Mouse (Mus musculus) olfactory bulb, adult 2 months (tissue): ENCODE measurements around the gene Nsdhl.

ENCODE experiments used
- CTCF ChIP-seq: fragments of 200-500 bp; IDR thresholded peaks from 2 replicates; pipeline ENCODE4 v1.5.1; 2012; ENCODE audit warnings: low read depth, mild to moderate bottlenecking, low read length, moderate library complexity; ENCODE audit not compliant: insufficient read depth
- POLR2A ChIP-seq: fragments of 200-500 bp; IDR thresholded peaks from 2 replicates; pipeline ENCODE4 v1.6.1; 2012; ENCODE audit warnings: mild to moderate bottlenecking, low read depth, low read length, moderate library complexity; ENCODE audit not compliant: insufficient read depth

DNA sequence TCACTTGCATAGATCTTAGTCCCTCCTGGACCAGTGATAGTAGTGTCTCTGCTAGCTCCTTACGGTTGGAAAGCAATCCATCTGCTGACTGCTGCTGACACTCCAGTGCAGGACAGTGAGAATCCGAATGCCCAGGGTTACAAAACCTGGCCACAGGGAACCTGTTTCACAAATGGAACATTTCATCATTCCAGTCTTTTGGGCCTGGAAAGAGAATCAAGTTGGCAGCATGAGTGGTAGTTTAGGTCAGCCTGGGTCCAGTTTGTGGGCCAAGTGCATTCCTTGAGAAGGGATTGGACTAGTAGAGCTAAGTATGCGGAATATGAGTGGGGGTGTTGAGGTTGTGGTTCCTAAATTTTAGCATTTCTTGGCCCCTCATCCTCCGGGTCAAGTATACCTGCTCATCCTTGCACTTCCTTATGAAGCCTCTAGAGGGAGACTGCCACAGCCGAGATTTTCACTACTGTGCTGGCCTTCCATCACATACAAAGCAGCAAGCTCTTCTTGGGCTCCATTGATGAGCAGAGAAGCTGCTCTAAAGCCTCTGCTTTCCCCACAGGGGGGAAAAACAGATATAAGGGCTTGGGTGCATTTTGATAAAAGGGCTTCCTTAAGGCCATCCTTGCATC is 74.0 kb downstream of the Nsdhl start:
- TF ChIP-seq CTCF (no peak), POLR2A (no peak)
